Mouse (Mus musculus): ENCODE results near the gene Smarcb1. TPM values are rescaled to one million over a fixed set of nuclear protein-coding genes. Genes with fewer than 3 reads are reported as not detected.

The Smarcb1 gene
- polyA plus RNA-seq, 1 experiment, result 82.1 TPM

DNA sequence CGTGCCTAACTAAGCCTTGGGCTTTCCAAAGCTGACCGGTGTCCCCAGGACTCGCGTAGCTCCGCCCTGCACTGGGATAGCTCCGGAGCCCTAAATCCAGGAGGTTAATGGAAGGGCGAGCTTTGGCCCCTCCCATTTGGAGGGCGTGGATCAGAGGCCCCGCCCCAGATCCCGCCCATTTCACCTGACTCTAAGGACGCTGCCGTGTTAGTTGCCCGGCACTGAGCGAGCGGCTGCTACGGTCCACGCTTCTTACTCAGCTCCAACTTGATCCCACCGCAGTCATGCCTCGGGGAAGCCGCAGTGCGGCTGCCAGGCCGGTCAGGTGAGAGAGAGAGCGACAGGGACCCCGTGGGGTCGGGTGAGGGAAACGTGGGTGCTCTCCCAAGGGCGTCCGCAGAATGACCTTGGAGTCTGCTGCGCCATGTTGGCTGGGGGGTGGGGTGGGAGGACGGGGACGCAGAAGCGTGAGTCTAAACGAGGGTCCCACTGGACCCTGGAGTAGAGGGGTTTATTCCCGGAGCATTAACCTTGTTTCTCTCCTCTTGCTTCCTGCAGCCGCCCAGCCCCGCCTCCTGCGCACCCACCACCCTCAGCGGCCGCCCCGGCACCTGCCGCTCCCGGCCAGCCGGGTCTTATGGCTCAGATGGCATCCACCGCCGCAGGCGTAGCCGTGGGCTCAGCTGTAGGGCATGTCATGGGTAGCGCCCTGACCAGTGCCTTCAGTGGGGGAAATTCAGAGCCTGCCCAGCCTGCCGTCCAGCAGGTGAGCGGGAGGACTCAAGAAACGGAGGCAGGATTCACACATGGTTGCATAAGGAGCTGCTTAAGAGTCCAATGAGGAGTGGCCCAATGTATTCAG lies 14.5 kb upstream of the Smarcb1 start, which contains the start of gene Mmp11:
Mmp11 (minus strand) TSS at position 817 of the 862 bp plus-strand sequence.
- peak; percentile 54 to 80 for DNase-seq (ENCODE audit: extremely low spot score in 1 of 2, low spot score in 1 of 2)

DNA sequence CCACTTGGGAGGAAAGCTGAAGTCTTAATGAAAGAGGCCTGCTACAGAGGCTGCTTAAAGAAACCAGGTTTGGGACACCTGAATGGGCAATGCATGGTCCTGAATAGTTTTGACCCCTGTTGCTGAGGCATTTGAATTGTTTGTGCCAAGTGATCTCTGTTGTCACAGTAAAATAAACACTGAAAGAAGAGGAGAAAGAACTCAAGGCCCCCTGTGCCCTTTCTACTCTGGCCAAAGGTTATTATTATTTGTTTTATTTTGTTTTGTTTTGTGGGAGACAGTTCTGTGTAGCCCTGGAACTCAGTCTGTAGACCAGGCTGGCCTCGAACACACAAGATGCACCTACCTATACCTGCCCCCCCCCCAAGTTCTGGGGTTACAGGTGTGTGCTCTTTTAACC lies 13.6 kb upstream of the Smarcb1 start:
- no peak for DNase-seq (ENCODE audit: extremely low spot score in 1 of 2, low spot score in 1 of 2)

DNA sequence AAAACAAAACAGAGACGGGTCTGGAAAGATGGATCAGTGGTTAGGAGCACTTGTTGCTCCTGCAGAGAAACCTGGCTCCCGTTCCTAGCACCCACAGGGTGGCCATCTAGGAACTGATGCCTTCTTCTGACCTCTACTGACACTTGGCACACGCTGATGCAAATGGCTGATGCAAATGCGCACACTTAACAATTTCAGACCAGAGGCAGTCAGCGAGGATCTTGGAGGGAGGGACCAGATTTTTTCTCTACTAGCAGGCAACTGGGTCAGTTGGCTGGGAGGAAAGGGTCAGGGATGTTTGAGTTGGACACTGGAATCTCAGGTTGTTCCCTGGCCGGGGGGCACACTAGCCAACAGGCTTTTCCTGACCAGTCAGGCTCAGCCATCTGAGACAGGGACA lies 11.5 kb upstream of the Smarcb1 start, which contains the start of gene Chchd10:
Chchd10 (plus strand) TSS at position 240 of the 400 bp plus-strand sequence.
- DNase-seq (ENCODE audit: extremely low spot score in 1 of 2, low spot score in 1 of 2), result no peak

DNA sequence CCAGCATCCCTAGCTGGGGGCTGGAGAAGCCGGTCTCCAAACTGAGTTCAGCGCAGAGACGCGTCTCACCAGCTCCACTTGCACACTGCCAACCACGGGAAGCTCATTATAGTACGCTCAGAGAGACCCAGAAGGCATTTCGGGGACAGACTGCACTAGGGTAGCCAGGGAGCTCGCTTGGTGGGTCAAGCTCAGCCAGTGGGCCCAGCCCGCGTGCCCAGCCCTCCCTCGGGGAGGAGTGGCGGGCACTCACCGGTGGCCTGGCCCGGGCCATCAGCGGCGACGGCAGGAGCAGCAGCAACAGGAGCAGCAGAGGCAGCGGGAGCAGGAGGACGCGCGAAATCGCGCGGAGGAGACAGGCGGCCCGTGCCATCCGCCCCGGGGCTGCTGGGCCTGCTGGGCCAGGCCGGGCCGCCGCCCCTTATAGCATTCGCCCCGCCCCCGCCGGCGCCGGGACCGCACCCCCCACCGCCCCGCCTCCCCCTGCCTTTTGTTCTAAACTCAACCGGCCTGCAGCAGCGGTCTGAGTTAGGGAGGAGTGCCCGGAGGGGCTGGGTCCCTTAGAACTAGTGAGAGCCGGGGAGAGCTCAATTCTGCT lies 10.8 kb upstream of the Smarcb1 start:
- DNase-seq (ENCODE audit: extremely low spot score in 1 of 2, low spot score in 1 of 2), result no peak

DNA sequence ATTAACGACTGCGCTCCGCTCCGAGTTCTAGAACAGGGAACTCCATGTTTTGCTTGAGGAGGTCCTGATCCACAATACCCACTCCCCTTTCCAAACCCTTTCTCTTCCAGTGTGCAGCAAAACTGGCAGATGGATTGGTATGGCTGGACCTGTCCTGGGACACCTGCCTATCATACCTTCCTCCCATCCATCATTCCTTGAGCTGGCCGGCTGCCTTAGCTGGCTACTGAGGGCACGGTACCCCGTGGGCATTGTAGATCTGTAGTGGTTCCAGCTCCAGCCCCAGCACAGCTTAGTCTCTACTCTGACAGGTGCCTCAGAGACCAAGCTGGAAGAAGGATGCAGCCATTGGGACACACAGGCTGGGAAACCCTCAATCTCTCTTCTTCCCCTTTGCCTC lies 9.9 kb upstream of the Smarcb1 start:
- no peak for DNase-seq (ENCODE audit: extremely low spot score in 1 of 2, low spot score in 1 of 2)

DNA sequence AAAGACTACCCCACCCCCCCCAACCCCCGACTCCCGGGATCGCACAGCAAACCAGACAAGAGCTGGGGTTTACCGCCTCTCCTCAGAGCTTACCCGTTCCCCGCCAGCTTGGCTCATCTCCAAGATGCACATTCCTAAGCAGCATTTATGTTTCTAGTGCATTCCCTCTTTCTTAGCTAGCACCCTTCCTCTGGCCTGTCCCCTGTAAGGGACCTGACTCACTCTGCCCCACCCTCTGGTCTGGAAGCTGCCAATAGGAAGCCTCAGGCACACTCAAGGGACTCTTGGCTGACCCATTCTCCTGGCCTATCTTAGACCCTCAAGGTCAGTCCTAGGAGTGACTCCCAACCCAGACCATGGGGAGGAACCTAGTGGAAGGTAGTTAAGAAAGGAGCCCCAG lies 8.9 kb upstream of the Smarcb1 start:
- no peak for DNase-seq (ENCODE audit: extremely low spot score in 1 of 2, low spot score in 1 of 2)

DNA sequence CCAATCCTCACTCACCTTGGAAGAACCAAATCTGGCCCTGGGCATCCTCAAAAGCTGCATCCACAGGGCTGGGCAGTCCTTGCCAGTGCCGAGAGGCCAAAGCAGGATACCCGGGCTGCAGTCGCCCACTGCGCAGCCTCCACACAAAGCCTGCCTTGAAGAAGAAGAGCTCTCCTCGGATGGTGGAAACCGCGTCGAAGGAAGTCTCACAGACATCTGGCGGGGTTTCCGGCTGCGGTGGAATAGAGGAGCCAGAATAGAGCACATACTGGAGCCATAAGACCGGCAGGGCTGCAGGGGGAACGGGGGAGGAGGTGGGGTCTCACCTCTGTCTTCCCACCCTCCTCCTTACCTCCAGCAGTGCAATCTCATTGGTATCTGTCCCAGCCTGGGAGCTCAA lies 5.0 kb upstream of the Smarcb1 start:
- DNase-seq (ENCODE audit: extremely low spot score in 1 of 2, low spot score in 1 of 2), result no peak

DNA sequence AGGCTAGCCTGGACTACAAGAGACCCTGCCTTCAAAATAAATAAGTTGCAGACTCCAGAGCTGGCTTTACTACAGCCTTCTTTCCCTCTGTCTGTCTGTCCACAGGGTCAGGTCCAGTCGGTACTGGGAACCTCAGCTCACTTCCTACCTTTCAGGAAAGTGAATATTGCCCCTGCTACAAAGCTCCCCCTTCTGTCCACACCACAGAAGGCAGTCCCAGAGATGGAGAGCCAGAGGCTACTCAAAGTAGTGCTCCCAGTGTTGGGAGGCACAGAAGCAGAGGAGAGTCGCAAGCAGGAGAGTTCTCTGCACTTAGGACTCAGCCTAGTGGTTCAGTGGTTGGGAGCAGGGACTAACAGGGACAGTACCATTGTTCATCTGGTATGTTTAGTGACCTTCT lies 2.9 kb upstream of the Smarcb1 start:
- DNase-seq (ENCODE audit: extremely low spot score in 1 of 2, low spot score in 1 of 2), result no peak

DNA sequence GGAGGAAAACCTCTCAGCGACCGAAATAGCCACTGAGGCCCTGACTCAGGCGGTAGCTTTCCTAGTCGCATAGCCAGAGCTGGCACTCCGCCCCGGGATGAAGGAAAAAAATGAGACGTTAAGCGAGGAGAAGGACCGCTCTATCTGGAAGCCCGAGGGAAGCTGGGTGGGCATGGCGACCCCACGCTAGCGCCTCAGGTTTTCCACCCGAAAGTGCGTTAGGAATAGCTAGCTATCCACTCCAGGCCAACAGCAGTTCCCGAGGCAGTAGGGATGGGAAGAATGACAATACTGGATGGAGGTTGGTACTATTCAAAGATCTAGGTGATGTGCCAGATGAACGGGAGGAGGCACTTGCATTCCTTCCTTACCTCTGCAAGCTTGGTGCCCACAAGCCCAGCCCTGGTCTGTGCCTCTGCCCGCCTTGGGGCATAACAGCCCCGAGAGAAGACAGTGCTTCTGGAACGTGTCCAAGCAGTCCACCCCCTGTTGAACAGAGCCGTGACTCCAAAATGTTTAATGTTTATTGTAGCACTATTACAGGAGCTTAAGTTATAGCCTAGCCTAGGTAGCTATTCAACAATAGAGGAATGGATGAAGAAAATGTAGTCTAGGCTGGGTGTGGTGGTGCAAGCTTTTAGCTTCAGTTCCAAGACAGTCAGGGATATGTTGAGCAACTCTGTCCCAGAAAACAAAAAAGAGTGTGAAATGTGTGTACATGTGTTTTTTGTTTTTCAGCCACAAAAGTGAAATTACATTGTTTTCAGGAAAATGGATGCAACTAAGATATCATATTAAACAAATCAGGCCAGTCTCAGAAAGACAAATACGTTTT lies 526 bp upstream of the Smarcb1 start:
- DNase-seq (ENCODE audit: extremely low spot score in 1 of 2, low spot score in 1 of 2), result peak in 1 of 2 experiments; percentile 46

DNA sequence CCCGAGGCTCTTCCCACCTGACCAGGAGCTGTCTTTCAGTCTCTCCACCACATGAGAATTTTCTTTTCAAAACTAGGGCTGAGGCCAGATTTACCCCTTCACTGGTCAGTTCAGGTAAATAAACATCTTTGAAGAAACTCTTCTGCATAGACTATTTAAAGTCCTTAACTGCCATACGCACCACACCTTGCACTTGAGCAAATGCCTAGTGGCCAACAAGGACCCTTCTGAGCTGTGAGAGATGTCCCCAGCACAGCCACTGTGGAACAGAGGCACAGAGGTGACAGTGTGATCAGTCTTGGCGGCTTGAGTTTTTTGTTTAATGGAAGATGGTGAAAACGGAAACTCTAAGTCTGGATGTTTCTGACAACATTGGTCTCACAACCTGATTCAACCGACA lies 2.4 kb downstream of the Smarcb1 start:
- no peak for DNase-seq (ENCODE audit: extremely low spot score in 1 of 2, low spot score in 1 of 2)

DNA sequence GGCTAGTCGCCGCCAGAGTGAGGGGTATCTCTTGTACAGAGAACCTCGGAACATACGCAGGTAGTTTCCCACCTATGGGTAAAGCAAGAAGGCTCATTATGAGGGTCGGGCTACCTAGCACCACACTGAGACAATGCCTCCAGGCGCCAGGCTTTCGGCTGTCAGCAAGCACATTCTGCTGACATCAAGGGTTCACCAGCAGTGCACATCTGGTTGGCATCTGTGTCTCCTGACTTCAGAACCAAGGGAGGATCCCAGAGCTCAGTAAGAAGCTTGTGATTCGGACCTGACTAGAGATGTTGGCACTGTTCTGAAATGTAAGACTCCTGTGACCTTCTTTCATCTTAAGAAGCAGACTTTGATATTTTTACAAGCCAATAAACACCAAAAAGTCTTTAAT lies 4.6 kb downstream of the Smarcb1 start:
- DNase-seq (ENCODE audit: extremely low spot score in 1 of 2, low spot score in 1 of 2), result no peak

DNA sequence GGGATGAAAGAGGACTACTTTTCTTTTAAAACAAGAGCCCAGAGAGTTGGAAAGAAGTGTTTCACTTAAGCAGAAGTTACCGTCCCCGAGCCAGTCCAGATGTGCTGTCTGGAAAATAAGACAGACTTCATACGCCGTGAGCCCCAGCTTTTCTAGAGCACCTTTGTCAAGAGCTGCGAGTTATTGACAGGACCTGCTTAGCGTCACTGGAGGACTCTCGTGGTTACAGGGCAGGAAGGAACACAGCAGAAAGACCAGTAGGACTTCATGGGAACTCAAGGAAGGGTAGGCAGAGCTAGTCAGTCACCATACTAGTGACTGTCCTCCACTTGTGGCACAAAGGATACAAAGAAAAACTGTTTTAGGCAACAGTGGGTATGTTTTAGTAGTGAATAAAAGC lies 5.9 kb downstream of the Smarcb1 start:
- no peak for DNase-seq (ENCODE audit: extremely low spot score in 1 of 2, low spot score in 1 of 2)

DNA sequence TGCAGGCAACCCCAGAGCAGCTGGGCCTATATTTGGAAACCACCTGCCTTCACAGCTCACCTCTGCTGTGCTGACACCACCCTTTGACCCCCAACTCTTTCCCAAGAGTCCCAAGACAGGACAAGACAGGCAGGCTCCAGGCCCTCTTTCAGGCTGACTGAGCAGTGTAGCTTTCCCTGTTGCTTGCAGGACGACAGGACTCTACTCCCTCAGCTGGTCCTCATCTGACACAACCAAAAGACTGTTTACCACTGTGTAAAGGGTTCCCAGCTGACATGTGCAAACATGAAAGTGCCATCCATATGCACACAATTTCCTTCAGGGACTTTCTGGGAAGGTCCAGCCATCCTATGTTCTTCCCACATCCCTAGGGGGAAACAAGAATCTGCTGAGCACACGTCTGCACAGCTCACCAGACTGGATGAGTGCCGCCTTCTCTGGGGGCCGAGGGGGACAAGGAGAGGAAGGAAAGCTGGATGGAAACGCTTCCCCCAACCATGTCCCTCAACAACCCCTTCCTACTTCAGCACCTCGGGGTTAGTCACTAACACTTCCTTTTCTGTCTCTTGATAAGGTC lies 8.3 kb downstream of the Smarcb1 start:
- no peak for DNase-seq (ENCODE audit: extremely low spot score in 1 of 2, low spot score in 1 of 2)

DNA sequence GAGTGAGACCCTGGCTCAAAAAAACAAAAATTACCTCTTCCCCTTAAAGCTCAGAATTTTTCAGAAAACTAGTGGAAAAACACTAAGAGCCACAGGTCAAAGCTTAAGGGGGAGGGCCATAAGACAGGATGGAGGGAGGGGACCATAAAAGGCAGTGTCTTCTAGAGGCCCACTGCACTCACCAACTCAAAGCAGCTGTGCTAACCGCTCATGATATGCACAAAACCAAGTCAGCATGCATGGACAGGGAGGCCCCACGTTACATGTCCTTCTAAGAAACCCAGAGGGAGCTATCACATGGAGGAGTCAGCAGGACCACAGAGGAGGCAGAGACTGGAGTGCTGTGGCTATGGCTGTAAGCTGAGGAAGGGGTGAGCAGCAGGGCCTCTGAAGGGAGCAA lies 10.7 kb downstream of the Smarcb1 start:
- no peak for DNase-seq (ENCODE audit: extremely low spot score in 1 of 2, low spot score in 1 of 2)

DNA sequence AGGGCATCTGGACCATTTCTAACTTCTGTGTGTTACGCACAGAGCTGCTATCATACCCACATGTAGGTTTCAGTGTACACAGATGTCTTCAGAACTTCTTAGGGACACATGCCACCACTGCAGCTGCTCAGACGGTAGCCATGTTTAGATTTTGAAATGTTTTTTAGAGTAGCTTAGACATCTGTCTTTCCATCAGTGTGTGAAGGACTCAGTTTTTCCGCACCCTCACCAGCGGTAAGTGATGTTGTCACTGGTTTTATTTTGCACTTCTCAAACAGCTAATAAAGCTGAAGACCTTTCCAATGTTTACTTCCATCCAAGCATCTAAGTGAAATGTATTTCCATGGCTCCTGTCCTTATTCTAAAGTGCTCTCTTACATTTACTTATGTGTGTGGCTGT lies 14.5 kb downstream of the Smarcb1 start:
- no peak for DNase-seq (ENCODE audit: extremely low spot score in 1 of 2, low spot score in 1 of 2)

DNA sequence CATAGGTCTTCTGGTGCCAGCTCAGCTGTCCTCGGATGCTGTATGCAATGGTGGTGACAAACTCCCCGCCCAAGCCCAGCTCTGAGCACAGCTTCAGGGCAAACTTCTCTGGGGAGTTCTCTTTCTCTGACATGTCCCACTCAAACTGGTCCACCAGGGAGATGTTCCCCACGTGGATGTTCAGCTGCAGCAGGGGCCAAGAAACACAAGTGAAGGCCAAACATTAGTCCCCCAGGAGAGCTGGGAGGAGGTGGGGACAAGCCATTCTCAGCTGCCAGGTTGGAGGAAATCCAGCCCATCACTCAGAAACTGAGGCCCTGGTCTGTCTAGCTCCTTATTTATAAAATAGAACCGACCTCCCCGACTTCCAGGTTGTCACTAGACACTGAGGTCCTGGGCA lies 17.0 kb downstream of the Smarcb1 start:
- no peak for DNase-seq (ENCODE audit: extremely low spot score in 1 of 2, low spot score in 1 of 2)

DNA sequence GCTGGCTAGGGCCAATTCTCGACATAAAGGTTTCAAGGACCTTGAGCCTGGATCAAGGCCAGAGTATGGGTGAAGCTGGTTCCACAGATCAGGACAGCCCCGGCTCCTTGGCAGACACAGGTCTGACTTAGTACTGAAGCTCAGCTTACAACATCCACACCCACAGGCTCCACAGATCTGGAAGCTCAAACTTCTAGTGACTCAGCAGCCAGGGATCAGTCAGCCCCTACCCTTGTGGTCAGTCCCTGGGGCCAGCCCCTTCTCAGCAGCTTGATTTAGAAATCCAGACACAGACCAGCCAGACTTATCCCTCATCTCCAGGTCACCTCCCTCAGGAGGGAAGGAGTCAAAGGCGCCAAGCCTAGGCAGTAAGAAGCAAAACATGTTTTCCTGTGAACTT lies 22.6 kb downstream of the Smarcb1 start:
- DNase-seq (ENCODE audit: extremely low spot score in 1 of 2, low spot score in 1 of 2), result peak in 1 of 2 experiments; percentile 41

DNA sequence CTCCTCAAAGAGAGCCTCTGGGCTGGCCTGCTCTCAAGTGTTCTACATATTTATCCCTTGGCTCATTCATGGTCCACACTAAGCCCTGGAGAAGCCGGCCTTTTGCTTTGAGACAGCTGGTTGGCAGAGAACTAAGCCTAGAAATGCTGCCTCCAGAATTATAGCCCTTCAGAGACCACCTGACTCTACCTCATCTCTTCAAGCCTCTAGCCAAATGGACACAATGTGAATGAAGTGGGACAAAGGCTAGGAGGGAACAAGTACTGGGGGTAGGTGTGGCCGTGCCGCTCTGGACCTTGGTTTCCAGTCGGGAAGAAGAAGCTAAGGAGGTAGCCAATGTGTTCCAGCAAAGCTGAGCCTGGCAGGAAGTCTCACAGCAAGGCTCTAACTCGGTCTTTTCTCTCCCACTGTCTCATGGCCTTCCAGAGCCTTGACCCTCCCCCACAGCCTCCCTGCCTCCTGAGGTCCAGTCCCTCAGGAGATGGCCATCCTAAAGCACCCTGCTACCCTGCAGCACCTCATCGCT lies 23.3 kb downstream of the Smarcb1 start:
- no peak for DNase-seq (ENCODE audit: extremely low spot score in 1 of 2, low spot score in 1 of 2)

DNA sequence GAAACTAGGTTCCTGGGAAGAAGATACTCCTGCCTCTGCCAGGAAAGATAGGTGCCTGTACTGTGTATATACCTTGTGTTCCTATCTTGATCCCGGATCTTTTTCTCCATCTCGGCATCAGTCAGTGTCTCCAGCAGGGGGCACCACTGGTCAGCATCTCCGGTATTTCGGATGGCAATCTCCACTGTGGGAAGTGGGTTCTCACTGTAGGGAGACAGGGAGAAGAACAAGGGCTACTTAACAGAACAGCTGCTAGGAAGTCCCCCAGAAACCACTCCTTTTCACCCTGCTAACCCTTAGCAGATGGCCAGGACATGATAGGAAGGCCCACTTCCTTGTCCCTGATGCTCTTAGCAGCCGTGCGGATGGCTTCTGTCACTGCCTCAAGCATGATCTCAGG lies 24.0 kb downstream of the Smarcb1 start:
- peak; percentile 42 to 87 for DNase-seq (ENCODE audit: extremely low spot score in 1 of 2, low spot score in 1 of 2)

DNA sequence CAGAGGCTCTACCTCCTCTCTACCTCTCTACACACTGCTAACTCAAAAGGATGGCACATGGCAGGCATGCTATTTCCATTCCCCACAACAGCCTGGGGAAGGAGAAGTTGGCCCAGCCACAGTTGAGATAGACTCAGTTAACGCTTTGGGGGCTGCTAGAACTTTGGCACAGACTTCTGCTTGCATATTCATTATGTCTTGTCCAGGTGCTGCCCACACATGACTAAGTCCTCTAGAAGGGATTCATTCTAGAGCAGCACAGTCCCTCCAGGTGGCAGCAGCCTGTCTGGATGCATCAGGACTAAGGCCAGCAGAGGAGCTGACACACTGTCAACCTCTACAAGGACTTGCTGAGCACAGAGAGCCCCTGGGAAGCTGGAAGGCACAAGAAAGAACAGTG lies 25.2 kb downstream of the Smarcb1 start:
- peak; percentile 46 to 62 for DNase-seq (ENCODE audit: extremely low spot score in 1 of 2, low spot score in 1 of 2)

DNA sequence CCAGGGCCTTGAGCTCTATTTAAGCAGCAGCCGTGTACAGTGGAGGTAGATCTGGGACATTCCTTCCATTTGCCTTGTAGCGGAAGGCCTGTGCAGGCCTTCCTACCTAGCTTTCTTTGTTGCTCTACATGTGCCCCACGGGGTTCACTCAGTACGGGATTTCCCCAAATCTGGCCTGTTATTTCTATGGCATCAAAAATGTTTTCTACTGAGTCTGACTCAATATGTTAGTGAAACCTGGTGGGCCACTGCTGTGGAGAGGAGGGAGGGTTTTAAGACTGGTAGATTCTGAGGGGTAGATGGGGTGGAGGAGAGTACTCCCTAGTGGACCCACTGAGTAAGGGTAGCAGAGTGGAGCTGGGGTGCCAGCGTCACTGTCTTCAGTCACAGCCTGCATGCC lies 25.7 kb downstream of the Smarcb1 start:
- no peak for DNase-seq (ENCODE audit: extremely low spot score in 1 of 2, low spot score in 1 of 2)
